ENCODE assay signal across 9 mouse cellular contexts in the genomic region with DNA sequence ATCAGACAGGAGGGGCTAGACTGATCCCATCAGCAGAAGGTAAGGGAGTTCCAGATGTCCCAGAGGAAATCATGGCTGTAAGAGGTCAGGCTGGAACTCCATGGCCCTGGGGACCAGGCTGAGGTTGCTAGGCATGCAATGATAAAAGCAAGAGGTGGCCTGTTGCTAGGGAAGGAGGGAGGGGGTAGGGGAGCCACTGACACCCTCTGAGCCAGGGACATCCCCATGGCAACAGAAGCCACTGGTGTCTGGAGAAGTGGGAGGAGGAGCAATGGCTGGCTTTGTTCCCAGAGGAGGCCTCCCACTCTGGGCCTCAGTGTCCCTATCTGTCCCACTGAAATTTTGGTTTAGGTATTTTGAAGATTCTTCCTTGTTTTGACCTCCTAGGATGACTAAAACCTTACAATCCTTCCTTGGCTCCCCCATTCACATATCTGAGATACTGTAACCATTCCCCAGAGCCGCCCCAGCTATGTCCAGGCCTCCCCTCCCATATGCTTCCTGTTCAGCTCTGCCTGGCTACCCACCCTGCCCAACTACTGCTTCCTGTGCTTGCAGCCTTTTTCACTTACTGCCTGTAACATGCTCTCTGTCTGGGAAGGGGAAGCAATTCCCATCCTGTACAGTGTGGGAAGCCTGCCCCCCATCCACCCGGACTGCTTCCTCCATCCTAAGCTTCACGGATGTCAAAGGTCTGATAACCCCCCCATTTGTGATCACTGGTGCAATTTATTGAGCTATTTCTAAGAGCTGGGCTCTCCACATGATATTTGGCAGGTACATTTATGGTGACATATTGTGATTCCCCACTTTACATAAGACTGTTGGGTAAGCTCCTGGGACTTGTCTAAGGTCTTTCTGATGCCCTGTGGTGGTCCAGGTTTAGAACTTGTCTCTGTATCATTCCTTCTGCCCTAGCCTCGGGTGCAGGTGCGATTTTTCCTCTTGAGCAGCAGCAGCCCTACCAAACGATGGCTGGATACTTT. TPM values are rescaled to one million over a fixed set of nuclear protein-coding genes. Genes with fewer than 3 reads are reported as not detected.
DNase-seq lines count a peak whose midpoint lies in the region; ATAC-seq and TF ChIP-seq lines count a peak whose summit lies in the region.
"Had no signal": no experiment of that assay in that cellular context is flagged by ENCODE, and none has a peak within 500 bp of the region (broad histone marks: within the 10 kb centered on the region; RNA-seq: fewer than 3 reads in every experiment).

No protein-coding gene starts in this region.

- WGBS in embryonic facial prominence, embryonic 11.5 days: 69% methylated on average over 6 of the region's 6 CpGs
- 67% methylated on average over 6 of the region's 6 CpGs for WGBS in heart, embryonic 16.5 days
- 29% methylated on average over 6 of the region's 6 CpGs for WGBS in liver, embryonic 14.5 days (ENCODE audit: insufficient replicate concordance)
- WGBS in olfactory bulb, adult 2 months: 56% methylated on average over 6 of the region's 6 CpGs

- H3K4me2 ChIP-seq in embryonic facial prominence, embryonic 11.5 days (ENCODE audit: low read depth, low read length): no peak overlapping the region
- no peak overlapping the region for H3K4me2 ChIP-seq in heart, embryonic 16.5 days (ENCODE audit: low read depth, low read length)
- no peak overlapping the region for H3K4me2 ChIP-seq in liver, embryonic 14.5 days (ENCODE audit: low read depth)
- H3K4me2 ChIP-seq: liver, embryonic 15.5 days had no signal

- no peak for TF ChIP-seq POLR2A in MEL (IDR thresholded peaks at IDR 0.05; ENCODE audit: control insufficient read depth in 1 of 2, insufficient read depth in 1 of 2, low read depth in 1 of 2, low read length in 2 of 2, poor library complexity in 1 of 2)
- TF ChIP-seq POLR2A in olfactory bulb, adult 2 months (IDR thresholded peaks at IDR 0.05; ENCODE audit: insufficient read depth, low read depth, low read length): no peak

- TF ChIP-seq RAD21 in MEL (IDR thresholded peaks at IDR 0.05; ENCODE audit: low read depth, low read length): no peak

- no peaks in the 10 kb centered on the region for H3K36me3 ChIP-seq in MEL (ENCODE audit: control insufficient read depth in 1 of 2, insufficient read depth in 2 of 2, low read length in 2 of 2)
- no peaks in the 10 kb centered on the region for H3K36me3 ChIP-seq in embryonic facial prominence, embryonic 11.5 days (replicated peaks; ENCODE audit: control insufficient read depth, insufficient read depth, low read depth, low read length)
- H3K36me3 ChIP-seq in heart, embryonic 16.5 days (ENCODE audit: control insufficient read depth, insufficient read depth): no peaks in the 10 kb centered on the region
- H3K36me3 ChIP-seq in liver, embryonic 14.5 days (replicated peaks; ENCODE audit: control insufficient read depth, insufficient read depth, low read depth): no peaks in the 10 kb centered on the region
- H3K36me3 ChIP-seq: liver, embryonic 15.5 days had no signal

- H3K9ac ChIP-seq in MEL (ENCODE audit: control insufficient read depth, low read depth, low read length, poor library complexity, severe bottlenecking): no peak overlapping the region
- no peak overlapping the region for H3K9ac ChIP-seq in embryonic facial prominence, embryonic 11.5 days (replicated peaks; ENCODE audit: low read length)
- H3K9ac ChIP-seq in heart, embryonic 16.5 days (ENCODE audit: low read length): no peak overlapping the region
- no peak overlapping the region for H3K9ac ChIP-seq in liver, embryonic 14.5 days (replicated peaks)
- H3K9ac ChIP-seq: liver, embryonic 15.5 days had no signal

- no peaks in the 10 kb centered on the region for H3K79me2 ChIP-seq in MEL (ENCODE audit: control insufficient read depth, insufficient read depth, low read length, poor library complexity)

- TF ChIP-seq CTCF in MEL (IDR thresholded peaks at IDR 0.05 in 2 of 3, conservative IDR thresholded peaks at IDR 0.05 in 1 of 3; ENCODE audit: control insufficient read depth in 1 of 3, insufficient read depth in 1 of 3, low read depth in 2 of 3, low read length in 3 of 3, poor library complexity in 1 of 3, severe bottlenecking in 1 of 3): no peak
- TF ChIP-seq CTCF in liver, embryonic 14.5 days (IDR thresholded peaks at IDR 0.05; ENCODE audit: low read depth): no peak
- no peak for TF ChIP-seq CTCF in olfactory bulb, adult 2 months (IDR thresholded peaks at IDR 0.05; ENCODE audit: insufficient read depth, low read depth, low read length)

- H3K27ac ChIP-seq in MEL (ENCODE audit: control insufficient read depth, low read depth, low read length): no peak overlapping the region
- no peak overlapping the region for H3K27ac ChIP-seq in embryonic facial prominence, embryonic 11.5 days (replicated peaks; ENCODE audit: low read depth, low read length)
- H3K27ac ChIP-seq in heart, embryonic 16.5 days (ENCODE audit: low read length): peak overlapping the region; percentile 63
- H3K27ac ChIP-seq in liver, embryonic 14.5 days: no peak overlapping the region
- peak overlapping the region; percentile 93 for H3K27ac ChIP-seq in olfactory bulb, adult 2 months (ENCODE audit: insufficient read depth, low read depth, low read length)
- H3K27ac ChIP-seq: liver, embryonic 15.5 days had no signal

- no peak overlapping the region for H3K4me3 ChIP-seq in MEL (ENCODE audit: control insufficient read depth in 1 of 2, insufficient read depth in 1 of 2, low read depth in 2 of 2, low read length in 2 of 2)
- H3K4me3 ChIP-seq in embryonic facial prominence, embryonic 11.5 days (ENCODE audit: low read depth, low read length): no peak overlapping the region
- H3K4me3 ChIP-seq in heart, embryonic 16.5 days (ENCODE audit: low read length): no peak overlapping the region
- no peak overlapping the region for H3K4me3 ChIP-seq in liver, embryonic 14.5 days (ENCODE audit: insufficient read depth in 1 of 2, low read depth in 2 of 2, low read length in 2 of 2)
- no peak overlapping the region for H3K4me3 ChIP-seq in olfactory bulb, adult 2 months (ENCODE audit: insufficient read depth, low read depth, low read length)
- H3K4me3 ChIP-seq: liver, embryonic 15.5 days had no signal

- peaks cover 0 to 1% of the 10 kb centered on the region in 2 experiments; a peak in 1 of 4 replicates for H3K27me3 ChIP-seq in MEL (ENCODE audit: control insufficient read depth in 1 of 2, insufficient read depth in 2 of 2, low read length in 2 of 2)
- peaks cover 6% of the 10 kb centered on the region for H3K27me3 ChIP-seq in embryonic facial prominence, embryonic 11.5 days (ENCODE audit: control insufficient read depth, insufficient read depth, low read length)
- peaks cover 22% of the 10 kb centered on the region for H3K27me3 ChIP-seq in heart, embryonic 16.5 days (ENCODE audit: control insufficient read depth, insufficient read depth, low read length)
- H3K27me3 ChIP-seq in liver, embryonic 14.5 days (ENCODE audit: control insufficient read depth, insufficient read depth, low read length): no peaks in the 10 kb centered on the region; the same call in 1 of the 2 replicates

- peaks cover 0 to 13% of the 10 kb centered on the region in 2 experiments; a peak in 1 of 4 replicates for H3K4me1 ChIP-seq in MEL (ENCODE audit: control insufficient read depth in 1 of 2, insufficient read depth in 2 of 2, low read length in 2 of 2)
- no peaks in the 10 kb centered on the region for H3K4me1 ChIP-seq in embryonic facial prominence, embryonic 11.5 days (ENCODE audit: control insufficient read depth, insufficient read depth, low read length)
- H3K4me1 ChIP-seq in heart, embryonic 16.5 days (ENCODE audit: control insufficient read depth, insufficient read depth, low read length): peaks cover 25% of the 10 kb centered on the region
- H3K4me1 ChIP-seq in liver, embryonic 14.5 days (replicated peaks; ENCODE audit: control insufficient read depth in 2 of 2, insufficient read depth in 2 of 2, low read length in 1 of 2): 0 out of 4 replicates have a peak, but pooled peaks cover 0 to 3% of the 10 kb centered on the region in 2 experiments
- H3K4me1 ChIP-seq in olfactory bulb, adult 2 months (ENCODE audit: control insufficient read depth, insufficient read depth, low read length): peaks cover 19% of the 10 kb centered on the region
- H3K4me1 ChIP-seq: liver, embryonic 15.5 days had no signal

- peak; percentile 25 to 37 for DNase-seq in cerebellum, adult 18-20 months
- no peak for DNase-seq in cerebellum, postnatal 36 days
- peak; percentile 9 for DNase-seq in MEL (ENCODE audit: low read depth, low spot score)
- peak; percentile 6 for DNase-seq in embryonic facial prominence, embryonic 11.5 days (ENCODE audit: low spot score)
- no peak for DNase-seq in liver, embryonic 14.5 days (ENCODE audit: low read depth in 3 of 3, low spot score in 3 of 3)
- no peak for DNase-seq in spleen, postnatal 4 days (ENCODE audit: low spot score in 2 of 2)

- no peak for TF ChIP-seq EP300 in MEL (IDR thresholded peaks at IDR 0.05; ENCODE audit: low read depth in 1 of 2, low read length in 2 of 2)
- TF ChIP-seq EP300 in liver, embryonic 14.5 days (IDR thresholded peaks at IDR 0.05; ENCODE audit: low read depth): no peak

- peak; percentile 78 for ATAC-seq in embryonic facial prominence, embryonic 11.5 days (replicated peaks; ENCODE audit: insufficient number of reproducible peaks, low FRiP score, low TSS enrichment, low read depth)
- ATAC-seq in heart, embryonic 16.5 days (replicated peaks; ENCODE audit: extremely low read depth, insufficient read depth, low FRiP score): peak; percentile 64
- ATAC-seq in liver, embryonic 14.5 days (ENCODE audit: insufficient read depth): peak; percentile 45; the same call in 1 of the 2 replicates

- no peaks in the 10 kb centered on the region for H3K9me3 ChIP-seq in MEL (replicated peaks; ENCODE audit: insufficient read depth, low read length)
- H3K9me3 ChIP-seq in embryonic facial prominence, embryonic 11.5 days (replicated peaks; ENCODE audit: control insufficient read depth, low read length): no peaks in the 10 kb centered on the region
- H3K9me3 ChIP-seq in heart, embryonic 16.5 days (replicated peaks; ENCODE audit: control insufficient read depth, low read length): no peaks in the 10 kb centered on the region
- no peaks in the 10 kb centered on the region for H3K9me3 ChIP-seq in liver, embryonic 14.5 days (ENCODE audit: control insufficient read depth, low read length)
- H3K9me3 ChIP-seq: liver, embryonic 15.5 days had no signal

TF ChIP-seq in MEL, 35 proteins besides CTCF, POLR2A, EP300 and RAD21 (continues in another document):
- no peak for TF ChIP-seq E2F4 (IDR thresholded peaks at IDR 0.05; ENCODE audit: borderline replicate concordance, low read depth, low read length)

RNA-seq across cellular contexts. Expression of a gene that starts 27.3 kb away (rescaled TPM):
- 0.19 and 0.39 TPM in 2 replicates for total RNA-seq in MEL (2012; rRNA removed)
- 1 to 10 TPM in 1 of 2 experiments, not detected in 1; 1.7 TPM for polyA plus RNA-seq in MEL (2012; ENCODE audit: insufficient read depth in 1 of 2, insufficient read length in 2 of 2, low read depth in 1 of 2, low replicate concordance in 2 of 2, missing spikeins in 1 of 2)
- polyA plus RNA-seq in embryonic facial prominence, embryonic 11.5 days (2014; fragmentation: Nextera tagmentation; extraction: Ambion mirVana): 2.0 and 2.7 TPM in 2 replicates
- polyA plus RNA-seq in heart, embryonic 16.5 days (2015; fragmentation: Nextera tagmentation; extraction: Ambion mirVana): 41.7 and 49.4 TPM in 2 replicates
- 1.1 TPM in 2 replicates for polyA plus RNA-seq in liver, embryonic 14.5 days (2012; rRNA removed)
- polyA plus RNA-seq in liver, embryonic 14.5 days (2014; fragmentation: Nextera tagmentation; extraction: Ambion mirVana): 1.0 and 1.3 TPM in 2 replicates
- not detected in 2 replicates for polyA plus RNA-seq in olfactory bulb, adult 2 months (2012; ENCODE audit: insufficient read depth, insufficient read length, low replicate concordance, missing spikeins)

Comparison
In these comparisons a context has a peak if more than half of its experiments do, and no peak if none do; other contexts are left out.
1. DNase-seq: peak in cerebellum, adult 18-20 months (2 of 2), MEL (single experiment) and embryonic facial prominence, embryonic 11.5 days (single experiment); none in cerebellum, postnatal 36 days (0 of 2), liver, embryonic 14.5 days (0 of 3) and spleen, postnatal 4 days (0 of 2).
2. H3K27ac ChIP-seq: peak in heart, embryonic 16.5 days (single experiment) and olfactory bulb, adult 2 months (single experiment); none in MEL (single experiment), embryonic facial prominence, embryonic 11.5 days (single experiment) and liver, embryonic 14.5 days (single experiment).
3. Peak in every context shown above with its lines, with median percentiles within 50 percentile points of each other: ATAC-seq.